Mouse (Mus musculus): ENCODE data around the gene Gm37240. TPM values are rescaled to one million over a fixed set of nuclear protein-coding genes. Genes with fewer than 3 reads are reported as not detected.

The Gm37240 gene
- polyA plus RNA-seq, 1 experiment from 2014 or later = 10.8 TPM

DNA sequence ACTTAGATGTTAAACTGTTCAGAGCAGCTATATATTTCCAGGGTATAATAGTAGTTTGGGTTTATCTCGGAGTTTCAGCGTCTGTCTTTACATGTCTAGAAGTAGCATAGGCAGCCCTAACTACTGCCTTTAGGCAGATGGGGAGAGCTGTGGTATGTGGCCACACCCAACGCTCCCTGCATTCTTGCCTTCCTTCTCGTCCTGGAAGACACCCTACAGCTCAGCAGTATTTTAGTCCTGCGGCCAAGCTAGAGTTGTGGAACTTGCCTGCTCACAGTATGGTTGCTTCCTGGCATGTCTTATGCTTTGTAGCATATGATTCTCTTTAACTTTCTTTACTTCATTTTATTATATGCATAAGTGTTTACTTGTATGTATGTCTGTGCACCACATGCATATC, 915.8 kb downstream of the Gm37240 start:
- no peak for TF ChIP-seq CTCF (IDR thresholded peaks at IDR 0.05)
- POLR2A ChIA-PET = no interaction called here
- ATAC-seq = no peak
- no peak for DNase-seq (ENCODE audit: low read depth, low spot score)
- H3K27me3 ChIP-seq = no peaks in the 10 kb centered on the region
- in situ Hi-C loops (cut with MboI; ENCODE audit: low pct_unique_long_range_greater_than_20kb) = no loop called here
- CTCF ChIA-PET = interaction anchor here (0.9 to 1.6 kb wide), 5 partner anchors 10 to 18 kb away, joined by 3 to 6 read pairs (median 5); no protein-coding TSS in a partner anchor

- ChIA-PET POLR2A (no interaction called here), CTCF (no interaction called here)
- DNase-seq (ENCODE audit: low read depth, low spot score) = no peak
- no peak for ATAC-seq
- in situ Hi-C loops (cut with MboI; ENCODE audit: low pct_unique_long_range_greater_than_20kb) = no loop called here
- H3K27me3 ChIP-seq = no peaks in the 10 kb centered on the region
- TF ChIP-seq CTCF (IDR thresholded peaks at IDR 0.05) = no peak
Measured at GRCm38 (mm10) chr3:84967364-84967763, 920.0 kb downstream of the Gm37240 start.

GRCm38 (mm10) chr3:84965156-84965555, 922.2 kb downstream of the Gm37240 start:
- TF ChIP-seq CTCF (IDR thresholded peaks at IDR 0.05) = no peak

GRCm38 (mm10) chr3:84955857-84956256, 931.5 kb downstream of the Gm37240 start:
- no peaks in the 10 kb centered on the region for H3K27me3 ChIP-seq
- DNase-seq (ENCODE audit: low read depth, low spot score) (no peak), ATAC-seq (no peak)
- CTCF ChIA-PET = no interaction called here
- POLR2A ChIA-PET = no interaction called here
- no peak for TF ChIP-seq CTCF (IDR thresholded peaks at IDR 0.05)
- in situ Hi-C loops (cut with MboI; ENCODE audit: low pct_unique_long_range_greater_than_20kb) = no loop called here

More at GRCm38 (mm10) chr3:84965156-84965555, 922.2 kb downstream of the Gm37240 start:
- POLR2A ChIA-PET = no interaction called here
- in situ Hi-C loops (cut with MboI; ENCODE audit: low pct_unique_long_range_greater_than_20kb) = no loop called here
- H3K27me3 ChIP-seq = no peaks in the 10 kb centered on the region
- ATAC-seq = no peak
- no peak for DNase-seq (ENCODE audit: low read depth, low spot score)
- CTCF ChIA-PET = no interaction called here

DNA sequence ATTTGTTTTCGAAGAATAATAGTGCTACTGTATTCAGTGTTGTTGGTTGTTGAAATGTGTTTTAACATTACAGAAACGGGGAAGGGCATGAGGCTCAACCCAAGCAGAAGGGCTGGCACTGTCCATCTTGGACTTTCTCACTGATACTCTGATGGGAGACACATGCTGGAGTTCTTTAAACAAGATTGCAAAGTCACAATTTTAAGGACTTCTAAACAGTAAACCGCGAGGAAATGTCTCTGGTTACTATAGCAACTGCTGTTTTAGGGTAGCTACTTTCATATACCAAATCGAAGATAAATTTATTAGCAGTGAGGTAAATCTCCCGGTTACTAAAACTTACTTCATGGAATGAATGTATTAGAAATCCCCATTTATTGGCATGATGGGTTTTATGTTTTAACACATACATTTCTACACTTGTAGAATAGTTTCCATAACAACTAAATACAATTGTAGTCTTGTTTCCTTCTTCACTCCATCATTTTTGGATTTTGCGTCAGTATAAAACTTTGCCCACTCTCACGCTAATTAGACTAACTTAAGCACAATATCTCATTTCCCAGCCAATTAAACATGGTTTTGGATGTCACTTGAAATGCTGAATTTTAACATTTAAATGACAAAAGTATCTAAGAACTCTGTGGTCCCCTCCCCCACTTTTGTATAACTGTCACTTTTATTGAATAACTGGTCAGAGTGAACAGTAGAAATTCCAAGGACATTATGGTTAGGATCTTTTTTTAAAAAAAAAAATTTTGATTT, 932.1 kb downstream of the Gm37240 start:
- no peak for TF ChIP-seq CTCF (IDR thresholded peaks at IDR 0.05)
- ATAC-seq = no peak
- in situ Hi-C loops (cut with MboI; ENCODE audit: low pct_unique_long_range_greater_than_20kb) = no loop called here
- POLR2A ChIA-PET = no interaction called here
- DNase-seq (ENCODE audit: low read depth, low spot score) = no peak
- CTCF ChIA-PET = interaction anchor here (0.6 kb wide), 1 partner anchor 86 kb away, joined by 3 read pairs; no protein-coding TSS in a partner anchor
- H3K27me3 ChIP-seq = no peaks in the 10 kb centered on the region

- ATAC-seq (no peak), DNase-seq (ENCODE audit: low read depth, low spot score) (no peak)
- CTCF ChIA-PET = interaction anchor here (1.0 to 1.8 kb wide), 6 partner anchors 9 to 616 kb away, joined by 3 to 7 read pairs (median 4); no protein-coding TSS in a partner anchor
- H3K27me3 ChIP-seq = no peaks in the 10 kb centered on the region
- POLR2A ChIA-PET = interaction anchor here (0.6 to 1.0 kb wide), 3 partner anchors 18 to 1346 kb away, joined by 3 to 5 read pairs (median 3); no protein-coding TSS in a partner anchor
- no peak for TF ChIP-seq CTCF (IDR thresholded peaks at IDR 0.05)
- in situ Hi-C loops (cut with MboI; ENCODE audit: low pct_unique_long_range_greater_than_20kb) = no loop called here
Measured at GRCm38 (mm10) chr3:84952585-84953187, 934.6 kb downstream of the Gm37240 start.

DNA sequence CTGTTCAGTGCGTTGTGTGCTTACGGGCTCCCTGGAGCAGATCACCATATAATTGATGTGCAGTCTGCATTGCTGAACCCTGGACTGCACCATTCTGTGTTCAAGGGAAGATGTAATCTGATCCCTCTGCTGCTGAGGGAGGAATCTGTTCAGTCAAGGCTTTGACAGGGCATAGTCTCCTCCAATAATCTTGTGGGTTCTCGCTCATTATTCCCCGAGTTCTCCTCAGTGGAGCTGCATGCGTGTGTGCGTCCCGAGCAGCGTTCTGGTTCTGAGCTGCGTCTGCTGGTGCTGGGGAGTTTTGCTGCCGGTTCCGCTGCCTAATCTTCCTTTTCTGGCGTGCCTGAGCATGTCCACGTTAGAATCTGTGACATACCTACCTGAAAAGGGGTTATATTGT, 935.2 kb downstream of the Gm37240 start:
- in situ Hi-C loops (cut with MboI; ENCODE audit: low pct_unique_long_range_greater_than_20kb) = no loop called here
- ChIA-PET CTCF (interaction anchor here (1.0 to 1.6 kb wide), 5 partner anchors 10 to 79 kb away, joined by 3 to 7 read pairs (median 4); no protein-coding TSS in a partner anchor), POLR2A (interaction anchor here (0.6 kb wide), 2 partner anchors 638 to 1347 kb away, joined by 3 to 5 read pairs; no protein-coding TSS in a partner anchor)
- no peaks in the 10 kb centered on the region for H3K27me3 ChIP-seq
- DNase-seq (ENCODE audit: low read depth, low spot score) = peak; percentile 74
- no peak for TF ChIP-seq CTCF (IDR thresholded peaks at IDR 0.05)
- peak; percentile 97 for ATAC-seq

- H3K27me3 ChIP-seq = no peaks in the 10 kb centered on the region
- peak; percentile 32 for ATAC-seq
Measured at GRCm38 (mm10) chr3:84951698-84952097, 935.6 kb downstream of the Gm37240 start.

GRCm38 (mm10) chr3:84949387-84949786, 937.9 kb downstream of the Gm37240 start:
- ATAC-seq (no peak), DNase-seq (ENCODE audit: low read depth, low spot score) (no peak)
- in situ Hi-C loops (cut with MboI; ENCODE audit: low pct_unique_long_range_greater_than_20kb) = loop anchor here (10.0 kb wide), 1 partner anchor 525 kb away; no protein-coding TSS in a partner anchor
- ChIA-PET POLR2A (no interaction called here), CTCF (interaction anchor here (0.9 kb wide), 1 partner anchor 75 kb away, joined by 4 read pairs; no protein-coding TSS in a partner anchor)
- TF ChIP-seq CTCF (IDR thresholded peaks at IDR 0.05) = no peak
- no peaks in the 10 kb centered on the region for H3K27me3 ChIP-seq

More at GRCm38 (mm10) chr3:84951698-84952097, 935.6 kb downstream of the Gm37240 start:
- ChIA-PET POLR2A (interaction anchor here (0.6 kb wide), 1 partner anchor 637 kb away, joined by 3 read pairs; no protein-coding TSS in a partner anchor), CTCF (interaction anchor here (1.2 to 1.6 kb wide), 2 partner anchors 13 to 45 kb away, joined by 3 to 4 read pairs; no protein-coding TSS in a partner anchor)
- TF ChIP-seq CTCF (IDR thresholded peaks at IDR 0.05) = no peak
- in situ Hi-C loops (cut with MboI; ENCODE audit: low pct_unique_long_range_greater_than_20kb) = no loop called here
- DNase-seq (ENCODE audit: low read depth, low spot score) = no peak

- DNase-seq (ENCODE audit: low read depth, low spot score) = no peak
- TF ChIP-seq CTCF (IDR thresholded peaks at IDR 0.05) = no peak
- ChIA-PET CTCF (interaction anchor here (1.2 to 2.4 kb wide), 2 partner anchors 8 to 25 kb away, joined by 4 to 7 read pairs; no protein-coding TSS in a partner anchor), POLR2A (no interaction called here)
- H3K27me3 ChIP-seq = no peaks in the 10 kb centered on the region
- in situ Hi-C loops (cut with MboI; ENCODE audit: low pct_unique_long_range_greater_than_20kb) = loop anchor here (10.0 kb wide), 1 partner anchor 528 kb away; no protein-coding TSS in a partner anchor
- no peak for ATAC-seq
Measured at GRCm38 (mm10) chr3:84946381-84946780, 940.9 kb downstream of the Gm37240 start.

All from Patski (cell line).